Mouse (Mus musculus) MEL (cell line): ENCODE results near the gene Fam83g. TPM values are rescaled to one million over a fixed set of nuclear protein-coding genes. Genes with fewer than 3 reads are reported as not detected.
A peak's percentile ranks its signal among the peaks of the same experiment; 100 is the strongest.

Experiments used
- DNase-seq: peaks from one replicate; pipeline ENCODE4 v3.0.0; 2011; ENCODE audit warnings: low read depth, low spot score
- H3K27ac ChIP-seq: 2 replicates; pipeline ENCODE4 v1.5.1; 2012; ENCODE audit warnings: low read depth, mild to moderate bottlenecking, control low read depth, low read length, moderate library complexity; ENCODE audit not compliant: control insufficient read depth
- H3K27me3 ChIP-seq, 2 experiments: fragments of 150-350 bp in 1 of 2; sonication (generic) in 1 of 2; 2 replicates each; pipeline ENCODE4 v1.6.1; 2012; ENCODE audit warnings: low read length in 2 of 2, mild to moderate bottlenecking in 2 of 2, improper control_type of control experiment in 1 of 2, moderate library complexity in 1 of 2; ENCODE audit not compliant: insufficient read depth in 2 of 2, control insufficient read depth in 1 of 2
- H3K36me3 ChIP-seq, 2 experiments: 2 replicates each; pipeline ENCODE4 v1.6.1; 2012 to 2014; ENCODE audit warnings: low read length in 2 of 2, improper control_type of control experiment in 1 of 2, inconsistent platforms in 1 of 2, mild to moderate bottlenecking in 1 of 2; ENCODE audit not compliant: insufficient read depth in 2 of 2, control insufficient read depth in 1 of 2
- H3K4me1 ChIP-seq, 2 experiments: fragments of 150-350 bp in 1 of 2; sonication (generic) in 1 of 2; 2 replicates each; pipeline ENCODE4 v1.6.1; 2012; ENCODE audit warnings: low read length in 2 of 2, improper control_type of control experiment in 1 of 2, mild to moderate bottlenecking in 1 of 2; ENCODE audit not compliant: insufficient read depth in 2 of 2, control insufficient read depth in 1 of 2
- H3K4me3 ChIP-seq, 2 experiments: fragments of 150-350 bp in 1 of 2; sonication (generic) in 1 of 2; 2 replicates each; pipeline ENCODE4 v1.5.1; 2012; ENCODE audit warnings: low read depth in 2 of 2, low read length in 2 of 2, mild to moderate bottlenecking in 2 of 2, moderate library complexity in 2 of 2, control low read depth in 1 of 2, improper control_type of control experiment in 1 of 2; ENCODE audit not compliant: control insufficient read depth in 1 of 2, insufficient read depth in 1 of 2
- H3K79me2 ChIP-seq: 2 replicates; pipeline ENCODE4 v1.6.1; 2012; ENCODE audit warnings: mild to moderate bottlenecking, low read length, moderate library complexity; ENCODE audit not compliant: control insufficient read depth, poor library complexity, insufficient read depth
- H3K9ac ChIP-seq: 2 replicates; pipeline ENCODE4 v1.6.1; 2012; ENCODE audit warnings: low read depth, mild to moderate bottlenecking, control low read depth, low read length, moderate library complexity; ENCODE audit not compliant: control insufficient read depth, poor library complexity, severe bottlenecking
- H3K9me3 ChIP-seq: fragments of 150-350 bp; sonication (generic); replicated peaks from 2 replicates; pipeline ENCODE4 v1.6.1; 2012; ENCODE audit warnings: mild to moderate bottlenecking, low read length, improper control_type of control experiment, moderate library complexity; ENCODE audit not compliant: insufficient read depth
- BHLHE40 ChIP-seq: IDR thresholded peaks from 2 replicates; pipeline ENCODE4 v1.6.1; 2012; ENCODE audit warnings: low read depth, mild to moderate bottlenecking, inconsistent platforms, low read length, improper control_type of control experiment, borderline replicate concordance
- CTCF ChIP-seq, 3 experiments: IDR thresholded peaks in 2 of 3; conservative IDR thresholded peaks in 1 of 3; 2 replicates each; pipeline ENCODE4 v1.5.1; 2011 to 2012; ENCODE audit warnings: low read length in 3 of 3, low read depth in 2 of 3, mild to moderate bottlenecking in 2 of 3, improper control_type of control experiment in 1 of 3, inconsistent platforms in 1 of 3, mixed read lengths in 1 of 3, moderate library complexity in 1 of 3; ENCODE audit not compliant: control insufficient read depth in 1 of 3, insufficient read depth in 1 of 3, poor library complexity in 1 of 3, severe bottlenecking in 1 of 3
- E2F4 ChIP-seq: IDR thresholded peaks from 2 replicates; pipeline ENCODE4 v1.6.1; 2011; ENCODE audit warnings: low read depth, low read length, improper control_type of control experiment, borderline replicate concordance
- ELF1 ChIP-seq: IDR thresholded peaks from 2 replicates; pipeline ENCODE4 v1.6.1; 2014; ENCODE audit warnings: low read depth, mild to moderate bottlenecking, inconsistent platforms, low read length, improper control_type of control experiment, moderate library complexity
- GABPA ChIP-seq: IDR thresholded peaks from 2 replicates; pipeline ENCODE4 v1.6.1; 2012; ENCODE audit warnings: low read depth, mild to moderate bottlenecking, inconsistent platforms, low read length, improper control_type of control experiment, moderate library complexity
- HCFC1 ChIP-seq: IDR thresholded peaks from 2 replicates; pipeline ENCODE4 v1.6.1; 2012; ENCODE audit warnings: low read depth, mild to moderate bottlenecking, inconsistent platforms, low read length, improper control_type of control experiment, moderate library complexity
- MEF2A ChIP-seq: IDR thresholded peaks from 2 replicates; pipeline ENCODE4 v1.6.1; 2014; ENCODE audit warnings: low read depth, mild to moderate bottlenecking, inconsistent platforms, low read length, improper control_type of control experiment; ENCODE audit not compliant: poor library complexity, insufficient replicate concordance, severe bottlenecking; ENCODE audit errors: extremely low read depth
- MYB ChIP-seq: IDR thresholded peaks from 2 replicates; pipeline ENCODE4 v1.6.1; 2011; ENCODE audit warnings: mild to moderate bottlenecking, low read depth, low read length, improper control_type of control experiment
- MYC ChIP-seq: IDR thresholded peaks from 2 replicates; pipeline ENCODE4 v1.6.1; 2011; ENCODE audit warnings: low read depth, mild to moderate bottlenecking, low read length, improper control_type of control experiment, moderate library complexity
- POLR2AphosphoS2 ChIP-seq: IDR thresholded peaks from 2 replicates; pipeline ENCODE4 v1.6.1; 2011; ENCODE audit warnings: low read length, improper control_type of control experiment
- RAD21 ChIP-seq: IDR thresholded peaks from 2 replicates; pipeline ENCODE4 v1.6.1; 2011; ENCODE audit warnings: mild to moderate bottlenecking, low read depth, low read length, improper control_type of control experiment
- SIN3A ChIP-seq: IDR thresholded peaks from 2 replicates; pipeline ENCODE4 v1.6.1; 2012; ENCODE audit warnings: low read length, improper control_type of control experiment, inconsistent platforms
- SMC3 ChIP-seq: IDR thresholded peaks from 2 replicates; pipeline ENCODE4 v1.6.1; 2011; ENCODE audit warnings: low read depth, low read length, improper control_type of control experiment
- TAL1 ChIP-seq: IDR thresholded peaks from 2 replicates; pipeline ENCODE4 v1.6.1; 2012; ENCODE audit warnings: mild to moderate bottlenecking, inconsistent platforms, low read length, moderate library complexity, mixed read lengths
- TBP ChIP-seq: IDR thresholded peaks from 2 replicates; pipeline ENCODE4 v1.8.0; 2011; ENCODE audit warnings: low read depth, low read length, improper control_type of control experiment
- TCF12 ChIP-seq: IDR thresholded peaks from 2 replicates; pipeline ENCODE4 v1.6.1; 2014; ENCODE audit warnings: low read depth, mild to moderate bottlenecking, inconsistent platforms, low read length, improper control_type of control experiment, moderate library complexity
- UBTF ChIP-seq: IDR thresholded peaks from 2 replicates; pipeline ENCODE4 v1.6.1; 2012; ENCODE audit warnings: low read depth, mild to moderate bottlenecking, inconsistent platforms, low read length, improper control_type of control experiment, moderate library complexity, borderline replicate concordance; ENCODE audit not compliant: insufficient read depth
- ZC3H11A ChIP-seq: IDR thresholded peaks from 2 replicates; pipeline ENCODE4 v1.6.1; 2012; ENCODE audit warnings: low read depth, mild to moderate bottlenecking, inconsistent platforms, low read length, improper control_type of control experiment
- ZMIZ1 ChIP-seq: IDR thresholded peaks from 2 replicates; pipeline ENCODE4 v1.6.1; 2012; ENCODE audit warnings: low read depth, mild to moderate bottlenecking, inconsistent platforms, low read length, improper control_type of control experiment, moderate library complexity
- polyA plus RNA-seq, 2 experiments: library from polyadenylated mRNA; stranded (reverse) in 1 of 2; unstranded in 1 of 2; fragments of >175 nt in 1 of 2; fragments of >200 nt in 1 of 2; gene quantifications; 2 replicates each; pipeline versions ENCODE4 v1.2.1 to v1.2.4; 2012; ENCODE audit warnings: low replicate concordance in 2 of 2, low read depth in 1 of 2; ENCODE audit not compliant: insufficient read length in 2 of 2, insufficient read depth in 1 of 2, missing spikeins in 1 of 2
- total RNA-seq: library from RNA; depleted of rRNA; stranded (reverse); fragments of 300-350 nt; gene quantifications from 2 replicates; pipeline ENCODE4 v1.2.3, GENCODE M21; 2012

Fam83g gene
- total and polyA plus RNA-seq, 3 experiments: 5.4 to 9.7 TPM; not detected in 1

GRCm38 (mm10) chr11:61667782-61668181, 16.1 kb upstream of the Fam83g start:
- H3K36me3 ChIP-seq: no peaks in the 10 kb centered on the region
- H3K9ac ChIP-seq: no peak overlapping the region
- TF ChIP-seq MYC: no peak
- no peak for TF ChIP-seq ZC3H11A
- H3K27ac ChIP-seq: no peak overlapping the region
- H3K27me3 ChIP-seq: no peaks in the 10 kb centered on the region
- H3K79me2 ChIP-seq: no peaks in the 10 kb centered on the region
- DNase-seq: no peak
- H3K4me3 ChIP-seq: no peak overlapping the region
- no peaks in the 10 kb centered on the region for H3K9me3 ChIP-seq
- no peaks in the 10 kb centered on the region for H3K4me1 ChIP-seq

- H3K27ac ChIP-seq: no peak overlapping the region
- H3K36me3 ChIP-seq: no peaks in the 10 kb centered on the region
- no peak overlapping the region for H3K9ac ChIP-seq
- H3K27me3 ChIP-seq: no peaks in the 10 kb centered on the region
- no peaks in the 10 kb centered on the region for H3K4me1 ChIP-seq
- no peaks in the 10 kb centered on the region for H3K9me3 ChIP-seq
- H3K4me3 ChIP-seq: 0 out of 4 replicates have a peak overlapping the region, but pooled peaks of 1 of the 2 experiments have one; percentile 16
- TF ChIP-seq MYB (no peak), CTCF (IDR thresholded peaks at IDR 0.05 in 2 of 3, conservative IDR thresholded peaks at IDR 0.05 in 1 of 3; ENCODE audit: control insufficient read depth in 1 of 3, insufficient read depth in 1 of 3, low read depth in 2 of 3, low read length in 3 of 3, poor library complexity in 1 of 3, severe bottlenecking in 1 of 3) (no peak), UBTF (no peak), TBP (no peak), HCFC1 (no peak), E2F4 (no peak), TAL1 (no peak)
- H3K79me2 ChIP-seq: no peaks in the 10 kb centered on the region
- DNase-seq: no peak
Observed at GRCm38 (mm10) chr11:61669492-61670490, 14.1 kb upstream of the Fam83g start.

- Histone ChIP-seq H3K9ac (no peak overlapping the region), H3K4me3 (no peak overlapping the region), H3K4me1 (no peaks in the 10 kb centered on the region), H3K27me3 (no peaks in the 10 kb centered on the region), H3K79me2 (no peaks in the 10 kb centered on the region), H3K36me3 (no peaks in the 10 kb centered on the region), H3K9me3 (no peaks in the 10 kb centered on the region), H3K27ac (no peak overlapping the region)
- no peak for DNase-seq
- TF ChIP-seq ELF1 (no peak), MYB (no peak), POLR2AphosphoS2 (no peak), MEF2A (no peak), TBP (no peak), GABPA (no peak), RAD21 (no peak), BHLHE40 (no peak), TCF12 (no peak), SMC3 (no peak), ZMIZ1 (no peak), ZC3H11A (no peak), SIN3A (no peak)
Observed at GRCm38 (mm10) chr11:61671781-61672383, 12.0 kb upstream of the Fam83g start.
